Mouse (Mus musculus): ENCODE data around the gene Gm49393. TPM values are rescaled to one million over a fixed set of nuclear protein-coding genes. Genes with fewer than 3 reads are reported as not detected.

Gene Gm49393
- total RNA-seq, 4 experiments from 2014 or later: not detected

GRCm38 (mm10) chr13:60809690-60810089 lies 125.7 kb downstream of the Gm49393 start:
- DNase-seq (ENCODE audit: low spot score in 2 of 2): no peak

Other genes with a start within 250 kb of the Gm49393 start
- gene BC051665, start 149.2 kb downstream of the Gm49393 start, total RNA-seq (2022): not detected
- gene Ctsll3, start 132.7 kb downstream of the Gm49393 start, total RNA-seq (2022): not detected
- under 1 TPM in 1 of 4 experiments, not detected in 3; 0.29 TPM for gene 4930486L24Rik, start 71.1 kb downstream of the Gm49393 start, total RNA-seq (2022)
- under 1 TPM in 2 of 4 experiments, not detected in 2; 0.22 to 0.98 TPM for gene Gm49392, start 38.7 kb downstream of the Gm49393 start, total RNA-seq (2022)
- gene Ctla2b, start 38.1 kb downstream of the Gm49393 start, total RNA-seq (2022): 1 to 10 TPM in 3 of 4 experiments, not detected in 1; 1.4 to 3.0 (median 2.1) TPM
- not detected for gene Tpbpb, start 30.7 kb downstream of the Gm49393 start, total RNA-seq (2022)
- 1 to 10 TPM in 1 of 4 experiments, under 1 TPM in 1, not detected in 2; 0.74 to 2.5 TPM for gene Gm49391, start 981 bp upstream of the Gm49393 start, total RNA-seq (2022)
- gene Ctla2a, start 1.0 kb upstream of the Gm49393 start, total RNA-seq (2022): 10 to 100 TPM; 17.6 to 20.4 (median 19.3) TPM
- not detected for gene Tpbpa, start 6.4 kb upstream of the Gm49393 start, total RNA-seq (2022)
- gene Ctsj, start 70.4 kb upstream of the Gm49393 start, total RNA-seq (2022): not detected
- gene Ctsq, start 105.0 kb upstream of the Gm49393 start, total RNA-seq (2022): not detected
- not detected for gene Ctsr, start 228.7 kb upstream of the Gm49393 start, total RNA-seq (2022)